Mouse (Mus musculus) MEL (cell line): Measurements from ENCODE around the gene Heatr6. TPM values are rescaled to one million over a fixed set of nuclear protein-coding genes. Genes with fewer than 3 reads are reported as not detected.

Experiments used
- DNase-seq: peaks from one replicate; pipeline ENCODE4 v3.0.0; 2011; ENCODE audit warnings: low read depth, low spot score
- H3K27ac ChIP-seq: 2 replicates; pipeline ENCODE4 v1.5.1; 2012; ENCODE audit warnings: low read depth, mild to moderate bottlenecking, control low read depth, low read length, moderate library complexity; ENCODE audit not compliant: control insufficient read depth
- H3K27me3 ChIP-seq, 2 experiments: fragments of 150-350 bp in 1 of 2; sonication (generic) in 1 of 2; 2 replicates each; pipeline ENCODE4 v1.6.1; 2012; ENCODE audit warnings: low read length in 2 of 2, mild to moderate bottlenecking in 2 of 2, improper control_type of control experiment in 1 of 2, moderate library complexity in 1 of 2; ENCODE audit not compliant: insufficient read depth in 2 of 2, control insufficient read depth in 1 of 2
- H3K36me3 ChIP-seq, 2 experiments: 2 replicates each; pipeline ENCODE4 v1.6.1; 2012 to 2014; ENCODE audit warnings: low read length in 2 of 2, improper control_type of control experiment in 1 of 2, inconsistent platforms in 1 of 2, mild to moderate bottlenecking in 1 of 2; ENCODE audit not compliant: insufficient read depth in 2 of 2, control insufficient read depth in 1 of 2
- H3K4me1 ChIP-seq, 2 experiments: fragments of 150-350 bp in 1 of 2; sonication (generic) in 1 of 2; 2 replicates each; pipeline ENCODE4 v1.6.1; 2012; ENCODE audit warnings: low read length in 2 of 2, improper control_type of control experiment in 1 of 2, mild to moderate bottlenecking in 1 of 2; ENCODE audit not compliant: insufficient read depth in 2 of 2, control insufficient read depth in 1 of 2
- H3K4me3 ChIP-seq, 2 experiments: fragments of 150-350 bp in 1 of 2; sonication (generic) in 1 of 2; 2 replicates each; pipeline ENCODE4 v1.5.1; 2012; ENCODE audit warnings: low read depth in 2 of 2, low read length in 2 of 2, mild to moderate bottlenecking in 2 of 2, moderate library complexity in 2 of 2, control low read depth in 1 of 2, improper control_type of control experiment in 1 of 2; ENCODE audit not compliant: control insufficient read depth in 1 of 2, insufficient read depth in 1 of 2
- H3K79me2 ChIP-seq: 2 replicates; pipeline ENCODE4 v1.6.1; 2012; ENCODE audit warnings: mild to moderate bottlenecking, low read length, moderate library complexity; ENCODE audit not compliant: control insufficient read depth, poor library complexity, insufficient read depth
- H3K9ac ChIP-seq: 2 replicates; pipeline ENCODE4 v1.6.1; 2012; ENCODE audit warnings: low read depth, mild to moderate bottlenecking, control low read depth, low read length, moderate library complexity; ENCODE audit not compliant: control insufficient read depth, poor library complexity, severe bottlenecking
- H3K9me3 ChIP-seq: fragments of 150-350 bp; sonication (generic); replicated peaks from 2 replicates; pipeline ENCODE4 v1.6.1; 2012; ENCODE audit warnings: mild to moderate bottlenecking, low read length, improper control_type of control experiment, moderate library complexity; ENCODE audit not compliant: insufficient read depth
- CHD2 ChIP-seq: IDR thresholded peaks from 2 replicates; pipeline ENCODE4 v1.6.1; 2011; ENCODE audit warnings: low read length, improper control_type of control experiment
- CTCF ChIP-seq, 3 experiments: IDR thresholded peaks in 2 of 3; conservative IDR thresholded peaks in 1 of 3; 2 replicates each; pipeline ENCODE4 v1.5.1; 2011 to 2012; ENCODE audit warnings: low read length in 3 of 3, low read depth in 2 of 3, mild to moderate bottlenecking in 2 of 3, improper control_type of control experiment in 1 of 3, inconsistent platforms in 1 of 3, mixed read lengths in 1 of 3, moderate library complexity in 1 of 3; ENCODE audit not compliant: control insufficient read depth in 1 of 3, insufficient read depth in 1 of 3, poor library complexity in 1 of 3, severe bottlenecking in 1 of 3
- E2F4 ChIP-seq: IDR thresholded peaks from 2 replicates; pipeline ENCODE4 v1.6.1; 2011; ENCODE audit warnings: low read depth, low read length, improper control_type of control experiment, borderline replicate concordance
- ETS1 ChIP-seq: IDR thresholded peaks from 2 replicates; pipeline ENCODE4 v1.6.1; 2012; ENCODE audit warnings: low read depth, mild to moderate bottlenecking, inconsistent platforms, low read length, improper control_type of control experiment, moderate library complexity
- GABPA ChIP-seq: IDR thresholded peaks from 2 replicates; pipeline ENCODE4 v1.6.1; 2012; ENCODE audit warnings: low read depth, mild to moderate bottlenecking, inconsistent platforms, low read length, improper control_type of control experiment, moderate library complexity
- JUND ChIP-seq: IDR thresholded peaks from 2 replicates; pipeline ENCODE4 v1.6.1; 2011; ENCODE audit warnings: low read depth, mild to moderate bottlenecking, improper control_type of control experiment, low read length
- KAT2A ChIP-seq: conservative IDR thresholded peaks from 2 replicates; pipeline ENCODE4 v1.6.1; 2012; ENCODE audit warnings: low read depth, low read length, improper control_type of control experiment, inconsistent platforms
- MAFK ChIP-seq: IDR thresholded peaks from 2 replicates; pipeline ENCODE4 v1.6.1; 2011; ENCODE audit warnings: low read depth, mild to moderate bottlenecking, low read length, improper control_type of control experiment, borderline replicate concordance
- NELFE ChIP-seq: IDR thresholded peaks from 2 replicates; pipeline ENCODE4 v1.6.1; 2011; ENCODE audit warnings: low read depth, low read length, improper control_type of control experiment
- NRF1 ChIP-seq: IDR thresholded peaks from 2 replicates; pipeline ENCODE4 v1.6.1; 2014; ENCODE audit warnings: low read depth, mild to moderate bottlenecking, inconsistent platforms, low read length, improper control_type of control experiment, moderate library complexity; ENCODE audit not compliant: poor library complexity, insufficient read depth, severe bottlenecking
- RAD21 ChIP-seq: IDR thresholded peaks from 2 replicates; pipeline ENCODE4 v1.6.1; 2011; ENCODE audit warnings: mild to moderate bottlenecking, low read depth, low read length, improper control_type of control experiment
- TCF12 ChIP-seq: IDR thresholded peaks from 2 replicates; pipeline ENCODE4 v1.6.1; 2014; ENCODE audit warnings: low read depth, mild to moderate bottlenecking, inconsistent platforms, low read length, improper control_type of control experiment, moderate library complexity
- USF2 ChIP-seq, 2 experiments: IDR thresholded peaks; 2 replicates each; pipeline ENCODE4 v1.6.1; 2011 to 2012; ENCODE audit warnings: improper control_type of control experiment in 2 of 2, low read length in 2 of 2, borderline replicate concordance in 1 of 2, inconsistent platforms in 1 of 2, low read depth in 1 of 2, mild to moderate bottlenecking in 1 of 2; ENCODE audit not compliant: insufficient read depth in 1 of 2
- ZC3H11A ChIP-seq: IDR thresholded peaks from 2 replicates; pipeline ENCODE4 v1.6.1; 2012; ENCODE audit warnings: low read depth, mild to moderate bottlenecking, inconsistent platforms, low read length, improper control_type of control experiment
- ZNF384 ChIP-seq: IDR thresholded peaks from 2 replicates; pipeline ENCODE4 v1.6.1; 2012; ENCODE audit warnings: low read depth, mild to moderate bottlenecking, inconsistent platforms, low read length, improper control_type of control experiment
- polyA plus RNA-seq, 2 experiments: library from polyadenylated mRNA; stranded (reverse) in 1 of 2; unstranded in 1 of 2; fragments of >175 nt in 1 of 2; fragments of >200 nt in 1 of 2; gene quantifications; 2 replicates each; pipeline versions ENCODE4 v1.2.1 to v1.2.4; 2012; ENCODE audit warnings: low replicate concordance in 2 of 2, low read depth in 1 of 2; ENCODE audit not compliant: insufficient read length in 2 of 2, insufficient read depth in 1 of 2, missing spikeins in 1 of 2
- total RNA-seq: library from RNA; depleted of rRNA; stranded (reverse); fragments of 300-350 nt; gene quantifications from 2 replicates; pipeline ENCODE4 v1.2.3, GENCODE M21; 2012

The Heatr6 gene
- total and polyA plus RNA-seq, 3 experiments: 17.3 to 21.2 TPM; not detected in 1

- TF ChIP-seq NRF1: no peak
- no peak for TF ChIP-seq CHD2
- TF ChIP-seq ZC3H11A: no peak
- no peak for TF ChIP-seq ZNF384
Measured at GRCm38 (mm10) chr11:83753581-83754181, at the start of gene Heatr6 (continued).

- H3K27me3 ChIP-seq: peaks cover 6 to 31% of the 10 kb centered on the region in 2 experiments
- no peaks in the 10 kb centered on the region for H3K36me3 ChIP-seq
- TF ChIP-seq JUND: no peak
- no peak for TF ChIP-seq TCF12
- TF ChIP-seq MAFK: no peak
- no peak for TF ChIP-seq ETS1
- TF ChIP-seq, all 39 proteins: peak for 0
- Histone ChIP-seq H3K9me3 (no peaks in the 10 kb centered on the region), H3K4me1 (no peaks in the 10 kb centered on the region), H3K4me3 (no peak within 1 kb of the TSS), H3K9ac (no peak within 1 kb of the TSS), H3K79me2 (no peaks in the 10 kb centered on the region), H3K27ac (no peak within 1 kb of the TSS)
- DNase-seq: no peak
Measured at GRCm38 (mm10) chr11:83703705-83704104, 49.8 kb upstream of the Heatr6 start, which contains the start of gene Wfdc17. Gene Wfdc17, plus strand, starts transcription at chr11:83703991.

- H3K9ac ChIP-seq: no peak within 1 kb of the TSS
- no peaks in the 10 kb centered on the region for H3K9me3 ChIP-seq
- no peak within 1 kb of the TSS for H3K4me3 ChIP-seq
- TF ChIP-seq NELFE (no peak), GABPA (no peak)
- no peak within 1 kb of the TSS for H3K27ac ChIP-seq
- peaks cover 13 to 51% of the 10 kb centered on the region in 2 experiments for H3K27me3 ChIP-seq
- no peaks in the 10 kb centered on the region for H3K79me2 ChIP-seq
- no peaks in the 10 kb centered on the region for H3K36me3 ChIP-seq
- no peak for DNase-seq
- no peaks in the 10 kb centered on the region for H3K4me1 ChIP-seq
Measured at GRCm38 (mm10) chr11:83708715-83709114, 44.8 kb upstream of the Heatr6 start, which contains the start of gene Wfdc18. Gene Wfdc18, plus strand, starts transcription at chr11:83709015.

- Histone ChIP-seq H3K4me1 (no peaks in the 10 kb centered on the region), H3K9ac (no peak overlapping the region), H3K27ac (no peak overlapping the region), H3K9me3 (no peaks in the 10 kb centered on the region), H3K27me3 (peaks cover 11 to 51% of the 10 kb centered on the region in 2 experiments), H3K4me3 (no peak overlapping the region), H3K36me3 (no peaks in the 10 kb centered on the region), H3K79me2 (no peaks in the 10 kb centered on the region)
- no peak for DNase-seq
- TF ChIP-seq ZC3H11A (no peak), ZNF384 (no peak), E2F4 (no peak), CTCF (IDR thresholded peaks at IDR 0.05 in 2 of 3, conservative IDR thresholded peaks at IDR 0.05 in 1 of 3; ENCODE audit: control insufficient read depth in 1 of 3, insufficient read depth in 1 of 3, low read depth in 2 of 3, low read length in 3 of 3, poor library complexity in 1 of 3, severe bottlenecking in 1 of 3) (no peak), KAT2A (no peak), USF2 (IDR thresholded peaks at IDR 0.05; ENCODE audit: borderline replicate concordance in 1 of 2, insufficient read depth in 1 of 2, low read depth in 1 of 2, low read length in 2 of 2) (no peak), RAD21 (no peak), NELFE (no peak)
Measured at GRCm38 (mm10) chr11:83709683-83710082, 43.8 kb upstream of the Heatr6 start.
